Mouse (Mus musculus) MEL (cell line): ENCODE data around the gene Fgf16. TPM values are rescaled to one million over a fixed set of nuclear protein-coding genes. Genes with fewer than 3 reads are reported as not detected.

ENCODE experiments used
- DNase-seq: peaks from one replicate; pipeline ENCODE4 v3.0.0; 2011; ENCODE audit warnings: low read depth, low spot score
- H3K27ac ChIP-seq: 2 replicates; pipeline ENCODE4 v1.5.1; 2012; ENCODE audit warnings: low read depth, mild to moderate bottlenecking, control low read depth, low read length, moderate library complexity; ENCODE audit not compliant: control insufficient read depth
- H3K27me3 ChIP-seq, 2 experiments: fragments of 150-350 bp in 1 of 2; sonication (generic) in 1 of 2; 2 replicates each; pipeline ENCODE4 v1.6.1; 2012; ENCODE audit warnings: low read length in 2 of 2, mild to moderate bottlenecking in 2 of 2, improper control_type of control experiment in 1 of 2, moderate library complexity in 1 of 2; ENCODE audit not compliant: insufficient read depth in 2 of 2, control insufficient read depth in 1 of 2
- H3K36me3 ChIP-seq, 2 experiments: 2 replicates each; pipeline ENCODE4 v1.6.1; 2012 to 2014; ENCODE audit warnings: low read length in 2 of 2, improper control_type of control experiment in 1 of 2, inconsistent platforms in 1 of 2, mild to moderate bottlenecking in 1 of 2; ENCODE audit not compliant: insufficient read depth in 2 of 2, control insufficient read depth in 1 of 2
- H3K4me1 ChIP-seq, 2 experiments: fragments of 150-350 bp in 1 of 2; sonication (generic) in 1 of 2; 2 replicates each; pipeline ENCODE4 v1.6.1; 2012; ENCODE audit warnings: low read length in 2 of 2, improper control_type of control experiment in 1 of 2, mild to moderate bottlenecking in 1 of 2; ENCODE audit not compliant: insufficient read depth in 2 of 2, control insufficient read depth in 1 of 2
- H3K4me3 ChIP-seq, 2 experiments: fragments of 150-350 bp in 1 of 2; sonication (generic) in 1 of 2; 2 replicates each; pipeline ENCODE4 v1.5.1; 2012; ENCODE audit warnings: low read depth in 2 of 2, low read length in 2 of 2, mild to moderate bottlenecking in 2 of 2, moderate library complexity in 2 of 2, control low read depth in 1 of 2, improper control_type of control experiment in 1 of 2; ENCODE audit not compliant: control insufficient read depth in 1 of 2, insufficient read depth in 1 of 2
- H3K79me2 ChIP-seq: 2 replicates; pipeline ENCODE4 v1.6.1; 2012; ENCODE audit warnings: mild to moderate bottlenecking, low read length, moderate library complexity; ENCODE audit not compliant: control insufficient read depth, poor library complexity, insufficient read depth
- H3K9ac ChIP-seq: 2 replicates; pipeline ENCODE4 v1.6.1; 2012; ENCODE audit warnings: low read depth, mild to moderate bottlenecking, control low read depth, low read length, moderate library complexity; ENCODE audit not compliant: control insufficient read depth, poor library complexity, severe bottlenecking
- H3K9me3 ChIP-seq: fragments of 150-350 bp; sonication (generic); replicated peaks from 2 replicates; pipeline ENCODE4 v1.6.1; 2012; ENCODE audit warnings: mild to moderate bottlenecking, low read length, improper control_type of control experiment, moderate library complexity; ENCODE audit not compliant: insufficient read depth
- BHLHE40 ChIP-seq: IDR thresholded peaks from 2 replicates; pipeline ENCODE4 v1.6.1; 2012; ENCODE audit warnings: low read depth, mild to moderate bottlenecking, inconsistent platforms, low read length, improper control_type of control experiment, borderline replicate concordance
- CHD1 ChIP-seq: IDR thresholded peaks from 2 replicates; pipeline ENCODE4 v1.6.1; 2012; ENCODE audit warnings: low read depth, mild to moderate bottlenecking, inconsistent platforms, low read length, improper control_type of control experiment
- CHD2 ChIP-seq: IDR thresholded peaks from 2 replicates; pipeline ENCODE4 v1.6.1; 2011; ENCODE audit warnings: low read length, improper control_type of control experiment
- CTCF ChIP-seq, 3 experiments: IDR thresholded peaks in 2 of 3; conservative IDR thresholded peaks in 1 of 3; 2 replicates each; pipeline ENCODE4 v1.5.1; 2011 to 2012; ENCODE audit warnings: low read length in 3 of 3, low read depth in 2 of 3, mild to moderate bottlenecking in 2 of 3, improper control_type of control experiment in 1 of 3, inconsistent platforms in 1 of 3, mixed read lengths in 1 of 3, moderate library complexity in 1 of 3; ENCODE audit not compliant: control insufficient read depth in 1 of 3, insufficient read depth in 1 of 3, poor library complexity in 1 of 3, severe bottlenecking in 1 of 3
- E2F4 ChIP-seq: IDR thresholded peaks from 2 replicates; pipeline ENCODE4 v1.6.1; 2011; ENCODE audit warnings: low read depth, low read length, improper control_type of control experiment, borderline replicate concordance
- ELF1 ChIP-seq: IDR thresholded peaks from 2 replicates; pipeline ENCODE4 v1.6.1; 2014; ENCODE audit warnings: low read depth, mild to moderate bottlenecking, inconsistent platforms, low read length, improper control_type of control experiment, moderate library complexity
- EP300 ChIP-seq, 2 experiments: IDR thresholded peaks; 2 replicates each; pipeline ENCODE4 v1.6.1; 2011; ENCODE audit warnings: improper control_type of control experiment in 2 of 2, low read length in 2 of 2, low read depth in 1 of 2, mild to moderate bottlenecking in 1 of 2
- GATA1 ChIP-seq: IDR thresholded peaks from 2 replicates; pipeline ENCODE4 v1.6.1; 2011; ENCODE audit warnings: low read depth, low read length, improper control_type of control experiment
- KAT2A ChIP-seq: conservative IDR thresholded peaks from 2 replicates; pipeline ENCODE4 v1.6.1; 2012; ENCODE audit warnings: low read depth, low read length, improper control_type of control experiment, inconsistent platforms
- MAX ChIP-seq: IDR thresholded peaks from 2 replicates; pipeline ENCODE4 v1.6.1; 2011; ENCODE audit warnings: low read length, improper control_type of control experiment
- MAZ ChIP-seq: IDR thresholded peaks from 2 replicates; pipeline ENCODE4 v1.6.1; 2012; ENCODE audit warnings: low read depth, mild to moderate bottlenecking, inconsistent platforms, low read length, improper control_type of control experiment
- MXI1 ChIP-seq: IDR thresholded peaks from 2 replicates; pipeline ENCODE4 v1.6.1; 2011; ENCODE audit warnings: mild to moderate bottlenecking, low read depth, low read length, improper control_type of control experiment
- MYC ChIP-seq: IDR thresholded peaks from 2 replicates; pipeline ENCODE4 v1.6.1; 2011; ENCODE audit warnings: low read depth, mild to moderate bottlenecking, low read length, improper control_type of control experiment, moderate library complexity
- NELFE ChIP-seq: IDR thresholded peaks from 2 replicates; pipeline ENCODE4 v1.6.1; 2011; ENCODE audit warnings: low read depth, low read length, improper control_type of control experiment
- POLR2A ChIP-seq, 2 experiments: IDR thresholded peaks; 2 replicates each; pipeline ENCODE4 v1.6.1; 2011 to 2012; ENCODE audit warnings: low read length in 2 of 2, mild to moderate bottlenecking in 2 of 2, control low read depth in 1 of 2, improper control_type of control experiment in 1 of 2, low read depth in 1 of 2, moderate library complexity in 1 of 2; ENCODE audit not compliant: control insufficient read depth in 1 of 2, insufficient read depth in 1 of 2, poor library complexity in 1 of 2
- POLR2AphosphoS2 ChIP-seq: IDR thresholded peaks from 2 replicates; pipeline ENCODE4 v1.6.1; 2011; ENCODE audit warnings: low read length, improper control_type of control experiment
- POLR2AphosphoS5 ChIP-seq: IDR thresholded peaks from 2 replicates; pipeline ENCODE4 v1.6.1; 2012; ENCODE audit warnings: low read depth, borderline replicate concordance, mild to moderate bottlenecking, inconsistent platforms, low read length, moderate library complexity, mixed read lengths
- SMC3 ChIP-seq: IDR thresholded peaks from 2 replicates; pipeline ENCODE4 v1.6.1; 2011; ENCODE audit warnings: low read depth, low read length, improper control_type of control experiment
- TCF12 ChIP-seq: IDR thresholded peaks from 2 replicates; pipeline ENCODE4 v1.6.1; 2014; ENCODE audit warnings: low read depth, mild to moderate bottlenecking, inconsistent platforms, low read length, improper control_type of control experiment, moderate library complexity
- USF1 ChIP-seq: IDR thresholded peaks from 2 replicates; pipeline ENCODE4 v1.6.1; 2014; ENCODE audit warnings: low read depth, mild to moderate bottlenecking, inconsistent platforms, low read length, improper control_type of control experiment, moderate library complexity
- USF2 ChIP-seq, 2 experiments: IDR thresholded peaks; 2 replicates each; pipeline ENCODE4 v1.6.1; 2011 to 2012; ENCODE audit warnings: improper control_type of control experiment in 2 of 2, low read length in 2 of 2, borderline replicate concordance in 1 of 2, inconsistent platforms in 1 of 2, low read depth in 1 of 2, mild to moderate bottlenecking in 1 of 2; ENCODE audit not compliant: insufficient read depth in 1 of 2
- ZKSCAN1 ChIP-seq: IDR thresholded peaks from 2 replicates; pipeline ENCODE4 v1.6.1; 2012; ENCODE audit warnings: low read depth, mild to moderate bottlenecking, inconsistent platforms, low read length, improper control_type of control experiment, moderate library complexity
- ZMIZ1 ChIP-seq: IDR thresholded peaks from 2 replicates; pipeline ENCODE4 v1.6.1; 2012; ENCODE audit warnings: low read depth, mild to moderate bottlenecking, inconsistent platforms, low read length, improper control_type of control experiment, moderate library complexity
- polyA plus RNA-seq, 2 experiments: library from polyadenylated mRNA; stranded (reverse) in 1 of 2; unstranded in 1 of 2; fragments of >175 nt in 1 of 2; fragments of >200 nt in 1 of 2; gene quantifications; 2 replicates each; pipeline versions ENCODE4 v1.2.1 to v1.2.4; 2012; ENCODE audit warnings: low replicate concordance in 2 of 2, low read depth in 1 of 2; ENCODE audit not compliant: insufficient read length in 2 of 2, insufficient read depth in 1 of 2, missing spikeins in 1 of 2
- total RNA-seq: library from RNA; depleted of rRNA; stranded (reverse); fragments of 300-350 nt; gene quantifications from 2 replicates; pipeline ENCODE4 v1.2.3, GENCODE M21; 2012

Fgf16 gene
- total and polyA plus RNA-seq, 3 experiments = not detected

- Histone ChIP-seq H3K9me3 (no peaks in the 10 kb centered on the region), H3K4me3 (no peak overlapping the region), H3K27me3 (no peaks in the 10 kb centered on the region), H3K27ac (no peak overlapping the region), H3K36me3 (no peaks in the 10 kb centered on the region), H3K9ac (no peak overlapping the region), H3K79me2 (no peaks in the 10 kb centered on the region), H3K4me1 (no peaks in the 10 kb centered on the region)
- no peak for TF ChIP-seq CTCF (IDR thresholded peaks at IDR 0.05 in 2 of 3, conservative IDR thresholded peaks at IDR 0.05 in 1 of 3; ENCODE audit: control insufficient read depth in 1 of 3, insufficient read depth in 1 of 3, low read depth in 2 of 3, low read length in 3 of 3, poor library complexity in 1 of 3, severe bottlenecking in 1 of 3)
- TF ChIP-seq EP300 (IDR thresholded peaks at IDR 0.05; ENCODE audit: low read depth in 1 of 2, low read length in 2 of 2) = no peak
- no peak for TF ChIP-seq E2F4
- TF ChIP-seq USF2 (IDR thresholded peaks at IDR 0.05; ENCODE audit: borderline replicate concordance in 1 of 2, insufficient read depth in 1 of 2, low read depth in 1 of 2, low read length in 2 of 2) = no peak
- no peak for TF ChIP-seq KAT2A
- no peak for TF ChIP-seq MAX
- no peak for TF ChIP-seq ZKSCAN1
- TF ChIP-seq USF1 = no peak
- TF ChIP-seq POLR2A (IDR thresholded peaks at IDR 0.05; ENCODE audit: control insufficient read depth in 1 of 2, insufficient read depth in 1 of 2, low read depth in 1 of 2, low read length in 2 of 2, poor library complexity in 1 of 2) = no peak
- no peak for TF ChIP-seq ZMIZ1
- TF ChIP-seq ELF1 = no peak
- TF ChIP-seq MXI1 = no peak
- no peak for TF ChIP-seq NELFE
- no peak for TF ChIP-seq MAZ
- no peak for TF ChIP-seq MYC
- TF ChIP-seq CHD2 = no peak
- TF ChIP-seq POLR2AphosphoS5 = no peak
- TF ChIP-seq TCF12 = no peak
- no peak for DNase-seq
Observed at GRCm38 (mm10) chrX:105766013-105766412, 1.9 kb downstream of the Fgf16 start.

- Histone ChIP-seq H3K36me3 (no peaks in the 10 kb centered on the region), H3K27me3 (no peaks in the 10 kb centered on the region), H3K9ac (no peak overlapping the region)
- TF ChIP-seq EP300 (IDR thresholded peaks at IDR 0.05; ENCODE audit: low read depth in 1 of 2, low read length in 2 of 2) (no peak), NELFE (no peak), GATA1 (no peak), SMC3 (no peak), MYC (no peak), POLR2A (IDR thresholded peaks at IDR 0.05; ENCODE audit: control insufficient read depth in 1 of 2, insufficient read depth in 1 of 2, low read depth in 1 of 2, low read length in 2 of 2, poor library complexity in 1 of 2) (no peak), ELF1 (no peak), POLR2AphosphoS2 (no peak), CHD1 (no peak), BHLHE40 (no peak)
- TF ChIP-seq, all 39 proteins: peak for 0
- H3K4me1 ChIP-seq = no peaks in the 10 kb centered on the region
- no peak overlapping the region for H3K4me3 ChIP-seq
- peak; percentile 3 for DNase-seq
- no peak overlapping the region for H3K27ac ChIP-seq
- no peaks in the 10 kb centered on the region for H3K79me2 ChIP-seq
- H3K9me3 ChIP-seq = no peaks in the 10 kb centered on the region
Observed at GRCm38 (mm10) chrX:105767177-105767764, 3.2 kb downstream of the Fgf16 start.
